Mouse (Mus musculus): ENCODE results near the gene Idh3b.

- no peak for TF ChIP-seq EP300 (optimal IDR thresholded peaks at IDR 0.05)
- TF ChIP-seq CTCF (IDR thresholded peaks at IDR 0.05; ENCODE audit: low read depth) = no peak
These were observed 18.7 kb upstream of the Idh3b start for GRCm38 (mm10) chr2:130303014-130303413.
